In the genomic region with DNA sequence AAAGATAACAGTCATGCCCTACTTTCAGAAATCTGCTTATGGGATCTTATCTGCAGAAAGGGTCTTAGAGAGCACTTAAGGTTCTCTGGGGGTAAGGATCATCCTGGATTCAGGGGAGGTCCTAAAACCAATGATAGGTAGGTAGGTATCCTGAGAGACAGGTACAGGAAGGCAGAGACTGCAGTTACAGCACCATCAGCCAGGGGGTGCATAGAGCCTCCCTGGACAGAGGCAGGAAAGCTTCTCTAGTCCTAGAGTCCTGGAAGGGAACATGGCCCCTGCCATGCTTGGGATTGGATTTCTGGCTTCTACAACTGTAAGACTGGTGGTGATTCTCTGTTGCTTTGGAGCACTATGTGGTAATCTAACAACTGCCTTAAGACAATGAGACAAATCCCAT, we compare ENCODE assay signal across 9 mouse cellular contexts. TPM values are rescaled to one million over a fixed set of nuclear protein-coding genes. Genes with fewer than 3 reads are reported as not detected.
DNase-seq lines count a peak whose midpoint lies in the region; ATAC-seq and TF ChIP-seq lines count a peak whose summit lies in the region.
"Had no signal": no experiment of that assay in that cellular context is flagged by ENCODE, and none has a peak within 500 bp of the region (broad histone marks: within the 10 kb centered on the region; RNA-seq: fewer than 3 reads in every experiment).

No protein-coding gene starts in this region.

- peak overlapping the region; percentile 90 for H3K27ac ChIP-seq in gastrocnemius, adult 2 months
- H3K27ac ChIP-seq in liver, postnatal 0 days (ENCODE audit: low read depth): no peak overlapping the region
- H3K27ac ChIP-seq: limb, embryonic 15.5 days had no signal

- DNase-seq in gastrocnemius, adult 2 months: peak; percentile 56
- DNase-seq in gastrocnemius, postnatal 36 days: no peak
- DNase-seq in 3T3-L1 (ENCODE audit: low read depth, low spot score) (peak; percentile 43), NIH3T3 (ENCODE audit: low read depth) (peak; percentile 24)
- peak; percentile 44 for DNase-seq in liver, postnatal 0 days
- DNase-seq in layer of hippocampus, adult 11-12 months (ENCODE audit: low spot score): no peak
- no peak for DNase-seq in ovary, adult 18-20 months (ENCODE audit: low spot score)
- no peak for DNase-seq in urinary bladder, postnatal 10 days (ENCODE audit: low spot score)

- peak; percentile 65 for TF ChIP-seq CTCF in gastrocnemius, adult 2 months (IDR thresholded peaks at IDR 0.05)
- peak; percentile 73 for TF ChIP-seq CTCF in liver, postnatal 0 days (IDR thresholded peaks at IDR 0.05; ENCODE audit: low read depth)

- intact Hi-C loops in gastrocnemius, adult 2 months (cut with DNase I): no loop called here
- intact Hi-C loops in gastrocnemius, postnatal 36 days (cut with DNase I): no loop called here

- peaks cover 31% of the 10 kb centered on the region for H3K36me3 ChIP-seq in liver, postnatal 0 days (replicated peaks; ENCODE audit: insufficient read depth, low read length)

- H3K27me3 ChIP-seq in liver, postnatal 0 days (ENCODE audit: insufficient read depth, low read length): no peaks in the 10 kb centered on the region
- H3K27me3 ChIP-seq: limb, embryonic 15.5 days had no signal

- no peak overlapping the region for H3K4me2 ChIP-seq in liver, postnatal 0 days (ENCODE audit: low read depth, low read length)
- H3K4me2 ChIP-seq: limb, embryonic 15.5 days had no signal

- H3K9ac ChIP-seq in liver, postnatal 0 days (replicated peaks): no peak overlapping the region
- H3K9ac ChIP-seq: limb, embryonic 15.5 days had no signal

- TF ChIP-seq EP300 in liver, postnatal 0 days (IDR thresholded peaks at IDR 0.05; ENCODE audit: low read depth): no peak

- H3K4me1 ChIP-seq in liver, postnatal 0 days (ENCODE audit: insufficient read depth): peaks cover 10% of the 10 kb centered on the region

- H3K4me3 ChIP-seq in gastrocnemius, adult 2 months: peak overlapping the region; percentile 37
- no peak overlapping the region for H3K4me3 ChIP-seq in liver, postnatal 0 days (ENCODE audit: low read depth, low read length)
- H3K4me3 ChIP-seq: limb, embryonic 15.5 days had no signal

- H3K9me3 ChIP-seq in liver, postnatal 0 days (ENCODE audit: low read length): no peaks in the 10 kb centered on the region; the same call in 1 of the 2 replicates
- H3K9me3 ChIP-seq: limb, embryonic 15.5 days had no signal

- ATAC-seq in liver, postnatal 0 days: no peak

RNA-seq across cellular contexts. Expression of a gene that starts 3.4 kb away (rescaled TPM):
- 100 to 1,000 TPM; 157 to 173 TPM for total RNA-seq in gastrocnemius, adult 2 months (2021)
- total RNA-seq in gastrocnemius, postnatal 36 days (2021): 100 to 1,000 TPM; 146 to 148 TPM
- 20.9 and 24.2 TPM in 2 replicates for polyA plus RNA-seq in liver, postnatal 0 days (2015; fragmentation: Nextera tagmentation; extraction: Ambion mirVana)

RNA-seq across cellular contexts. Expression of a gene that starts 3.5 kb away (rescaled TPM):
- total RNA-seq in gastrocnemius, adult 2 months (2021): 10 to 100 TPM; 29.7 to 34.0 TPM
- 10 to 100 TPM; 25.5 to 27.5 TPM for total RNA-seq in gastrocnemius, postnatal 36 days (2021)
- 16.8 and 17.6 TPM in 2 replicates for polyA plus RNA-seq in liver, postnatal 0 days (2015; fragmentation: Nextera tagmentation; extraction: Ambion mirVana)

RNA-seq across cellular contexts. Expression of a gene that starts 38.0 kb away (rescaled TPM):
- total RNA-seq in gastrocnemius, adult 2 months (2021): 1 to 10 TPM; 7.6 to 7.8 TPM
- total RNA-seq in gastrocnemius, postnatal 36 days (2021): 1 to 10 TPM; 6.3 to 8.0 TPM
- polyA plus RNA-seq in liver, postnatal 0 days (2015; fragmentation: Nextera tagmentation; extraction: Ambion mirVana): 2.7 and 2.8 TPM in 2 replicates

RNA-seq across cellular contexts. Expression of a gene that starts 38.2 kb away (rescaled TPM):
- total RNA-seq in gastrocnemius, adult 2 months (2021): 1 to 10 TPM; 6.7 to 7.5 TPM
- total RNA-seq in gastrocnemius, postnatal 36 days (2021): 1 to 10 TPM; 5.0 to 6.9 TPM
- polyA plus RNA-seq in liver, postnatal 0 days (2015; fragmentation: Nextera tagmentation; extraction: Ambion mirVana): 3.7 and 4.0 TPM in 2 replicates

Comparison
In these comparisons a context has a peak if more than half of its experiments do, and no peak if none do; other contexts are left out.
1. DNase-seq: peak in gastrocnemius, adult 2 months (single experiment), 3T3-L1 (single experiment), NIH3T3 (single experiment) and liver, postnatal 0 days (single experiment); none in gastrocnemius, postnatal 36 days (0 of 2), layer of hippocampus, adult 11-12 months (single experiment), ovary, adult 18-20 months (single experiment) and urinary bladder, postnatal 10 days (single experiment).